Mouse (Mus musculus) ES-E14 (cell line): ENCODE data around the gene Cd40.

Experiments used
- CHD2 ChIP-seq: IDR thresholded peaks from 2 replicates; pipeline ENCODE4 v1.6.1; 2014; ENCODE audit warnings: mild to moderate bottlenecking, low read depth, low read length, inconsistent platforms
- HCFC1 ChIP-seq: IDR thresholded peaks from 2 replicates; pipeline ENCODE4 v1.6.1; 2012; ENCODE audit warnings: low read length, inconsistent platforms, borderline replicate concordance; ENCODE audit not compliant: insufficient read depth
- ZC3H11A ChIP-seq: IDR thresholded peaks from 2 replicates; pipeline ENCODE4 v1.6.1; 2012; ENCODE audit warnings: low read depth, mild to moderate bottlenecking, inconsistent platforms, low read length, borderline replicate concordance

GRCm38 (mm10) chr2:165092393-165092792 is 37.0 kb downstream of the Cd40 start:
- no peak for TF ChIP-seq CHD2
- TF ChIP-seq ZC3H11A: no peak
- no peak for TF ChIP-seq HCFC1
